Mouse (Mus musculus): ENCODE measurements at regions not wholly inside any gene's neighbourhood (a gene's known extent, or its start where the extent isn't known, plus 50 kb on each side); places are given as distances from the start of the nearest gene placed in this dataset.

DNA sequence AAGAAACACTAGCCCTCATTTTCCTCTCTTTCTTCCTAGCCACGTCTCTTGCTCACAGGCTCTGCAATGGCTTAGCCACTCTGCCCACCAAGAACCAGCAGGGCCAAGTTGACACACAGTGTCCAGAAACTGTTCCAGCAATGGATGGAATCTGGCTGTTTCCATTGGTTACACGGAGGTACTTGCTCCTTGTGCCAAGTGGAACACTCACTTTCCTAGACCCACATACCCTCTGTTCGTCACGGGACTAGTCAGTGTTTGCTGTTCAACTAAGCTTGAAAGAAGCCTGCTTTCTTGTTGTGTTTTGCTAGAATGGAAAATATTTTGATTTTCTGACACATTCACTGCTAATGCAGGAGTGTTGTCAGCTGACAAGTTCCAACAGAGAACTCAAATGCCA lies 575.7 kb upstream of the Gulo start:
- no peak for DNase-seq (ENCODE audit: low spot score in 2 of 2)

DNA sequence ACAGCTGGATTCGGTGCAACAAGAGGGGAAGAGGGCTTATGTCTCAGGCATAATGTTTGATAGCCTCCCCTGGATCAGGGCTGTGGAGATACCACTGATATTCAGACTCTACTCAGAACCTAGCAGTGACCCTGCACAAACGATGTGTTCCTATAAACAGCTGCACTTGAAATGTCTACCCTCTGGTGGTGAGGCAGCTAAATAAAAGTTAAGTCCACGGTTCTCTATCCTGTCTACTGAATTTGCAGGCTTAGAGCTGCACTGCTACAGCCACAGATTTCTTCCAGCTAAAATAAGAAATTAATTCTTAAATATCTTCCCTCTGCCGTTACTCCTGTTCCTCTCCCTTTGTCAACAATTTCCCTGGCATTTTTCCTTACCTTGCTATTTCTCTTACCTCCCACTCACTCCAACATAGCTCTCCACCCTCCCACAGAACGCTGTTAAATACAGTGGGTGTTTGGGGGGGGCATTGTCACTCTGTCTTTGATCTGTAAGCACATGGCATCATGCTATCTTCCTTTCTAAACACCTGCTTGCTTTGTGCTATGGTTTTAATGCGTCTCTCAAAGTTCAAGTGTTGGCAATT lies 571.0 kb upstream of the Gulo start:
- DNase-seq (ENCODE audit: low spot score in 2 of 2): no peak

DNA sequence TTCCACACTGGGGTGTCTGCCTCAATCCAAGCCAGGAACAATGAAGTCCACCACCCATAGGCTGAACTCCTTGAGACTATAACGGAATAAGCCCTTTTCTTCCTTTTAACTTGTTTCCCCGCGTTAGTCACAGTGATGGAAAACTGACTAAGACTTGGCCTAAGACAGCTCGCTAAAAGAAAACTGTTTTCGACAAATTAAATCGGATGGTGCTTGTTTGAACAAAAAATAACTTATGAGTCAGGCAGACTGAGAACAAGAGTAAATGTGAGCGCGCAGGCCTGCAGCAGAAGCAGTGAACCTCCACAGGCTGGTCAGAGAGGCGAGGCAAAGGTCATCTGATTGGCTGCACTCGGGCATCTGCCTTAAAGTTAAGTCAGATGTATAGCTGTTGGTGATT lies 557.6 kb upstream of the Gulo start:
- DNase-seq (ENCODE audit: low spot score in 2 of 2): no peak

DNA sequence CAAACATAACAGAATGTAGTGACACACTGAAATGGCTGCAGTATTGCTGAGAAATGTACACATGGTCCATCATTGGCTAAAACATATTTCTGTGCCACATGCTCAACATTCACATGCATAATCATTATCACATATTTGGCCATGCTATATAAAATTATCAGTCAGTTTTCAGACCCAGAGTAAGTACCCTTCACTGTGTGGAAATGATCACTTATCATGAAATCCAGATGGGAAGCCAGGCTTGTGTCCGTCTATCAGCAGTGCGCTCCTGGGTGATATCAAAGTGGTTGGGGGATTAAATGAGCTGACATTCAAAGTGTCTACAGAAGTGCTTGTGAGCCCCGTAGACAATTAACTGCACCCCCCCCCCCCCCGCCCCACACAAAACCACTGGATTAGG lies 553.7 kb upstream of the Gulo start:
- DNase-seq (ENCODE audit: low spot score in 2 of 2): no peak

DNA sequence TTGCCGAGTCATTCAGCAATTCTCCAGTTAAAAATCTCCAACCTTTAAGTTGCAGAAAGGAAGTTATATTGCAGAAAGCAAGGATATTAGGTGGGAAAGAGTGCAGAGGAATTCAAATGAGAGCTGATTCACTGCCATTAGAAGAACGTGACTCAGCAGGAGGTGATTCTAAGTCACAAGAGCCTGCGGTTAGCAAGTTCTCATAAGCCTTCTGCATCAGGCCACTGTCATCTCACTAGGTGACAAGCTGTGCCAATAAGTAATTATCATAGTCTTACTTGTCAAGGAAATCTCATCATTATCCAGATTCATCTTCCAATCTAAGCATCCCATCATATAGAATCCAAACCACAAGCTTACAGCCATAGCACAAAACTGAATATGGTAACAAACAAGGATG lies 552.7 kb upstream of the Gulo start:
- DNase-seq (ENCODE audit: low spot score in 2 of 2): no peak

DNA sequence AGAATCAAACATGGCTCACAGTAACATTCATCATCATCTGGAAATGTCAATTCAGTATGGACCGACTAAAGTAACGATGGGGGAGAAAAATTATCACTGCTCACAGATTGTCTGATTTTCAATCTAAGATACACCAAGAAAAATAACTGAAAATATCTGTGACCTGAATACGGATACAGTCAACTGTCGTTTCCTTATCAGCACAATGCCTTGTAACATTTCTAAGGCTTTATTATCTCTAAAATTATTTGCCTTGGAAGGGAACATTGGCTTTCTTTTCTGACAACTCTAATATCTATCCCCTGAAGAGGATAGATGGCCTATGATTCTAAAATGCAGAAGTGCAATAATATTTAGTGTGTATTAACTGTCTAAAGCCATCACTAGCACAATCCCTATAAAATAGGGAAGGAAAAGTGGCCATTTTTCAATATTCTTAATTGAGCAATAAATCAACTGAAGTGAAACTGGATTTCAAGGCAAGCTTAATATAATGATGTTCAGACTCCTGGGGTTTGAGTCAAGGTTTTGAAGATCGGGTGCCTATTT lies 552.1 kb upstream of the Gulo start:
- DNase-seq (ENCODE audit: low spot score in 2 of 2): no peak

DNA sequence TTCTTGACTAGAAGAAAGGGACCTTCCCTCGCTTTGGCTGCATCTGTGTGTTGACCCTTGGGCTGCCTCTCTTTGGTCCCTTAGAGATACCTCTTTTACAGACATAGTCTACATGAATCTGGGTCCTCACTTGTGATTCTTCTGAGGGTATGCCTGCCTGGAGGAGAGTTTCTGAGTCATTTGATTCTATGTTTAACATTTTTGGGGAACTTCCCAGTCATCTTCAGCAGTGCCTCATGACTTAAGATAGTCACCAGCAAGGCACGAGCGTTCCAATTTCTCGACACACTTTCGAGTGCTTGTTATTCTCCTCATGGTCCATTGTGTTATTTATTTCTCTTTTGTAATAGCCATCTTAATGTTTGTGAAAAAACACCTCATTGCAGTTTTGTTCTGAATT lies 549.4 kb upstream of the Gulo start:
- no peak for DNase-seq (ENCODE audit: low spot score in 2 of 2)

DNA sequence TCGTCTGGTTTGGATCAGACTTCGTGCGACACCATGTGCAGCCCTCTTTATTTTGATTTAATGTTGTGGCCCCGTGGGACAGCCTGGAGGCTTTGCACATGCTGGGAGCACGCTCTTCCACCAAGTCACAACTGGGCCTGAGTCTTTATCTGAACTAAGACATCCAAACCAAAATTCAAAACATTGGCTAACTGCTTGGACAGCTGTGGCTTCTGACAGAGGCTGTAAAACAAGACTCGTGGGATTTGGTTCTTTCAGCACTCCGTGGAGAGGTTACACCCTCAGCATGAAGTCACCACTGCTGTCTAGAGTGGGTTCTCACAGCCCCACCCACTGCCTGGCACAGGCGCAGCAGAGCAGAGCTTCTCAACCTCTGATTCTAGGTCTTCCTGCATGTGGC lies 548.6 kb upstream of the Gulo start:
- no peak for DNase-seq (ENCODE audit: low spot score in 2 of 2)

DNA sequence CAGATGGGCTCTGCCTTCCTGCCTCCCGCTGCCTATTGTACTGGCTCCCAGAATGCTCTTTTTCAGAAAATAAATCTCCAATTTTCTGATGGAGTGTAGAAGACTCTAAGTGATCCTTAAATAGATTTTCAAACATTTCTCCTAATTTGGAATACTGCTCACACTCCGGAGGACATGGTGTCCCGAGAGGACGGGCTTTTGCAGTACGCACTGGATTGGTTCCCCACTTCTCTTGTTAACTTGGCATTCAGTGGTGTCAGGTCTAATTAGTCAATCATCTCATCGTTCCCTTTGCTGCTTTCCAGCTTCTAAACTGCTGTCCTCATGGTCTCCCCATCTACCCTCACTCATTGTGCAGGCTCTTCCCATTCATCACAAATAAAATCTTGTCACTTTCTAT lies 529.5 kb upstream of the Gulo start:
- no peak for DNase-seq (ENCODE audit: low spot score in 2 of 2)

DNA sequence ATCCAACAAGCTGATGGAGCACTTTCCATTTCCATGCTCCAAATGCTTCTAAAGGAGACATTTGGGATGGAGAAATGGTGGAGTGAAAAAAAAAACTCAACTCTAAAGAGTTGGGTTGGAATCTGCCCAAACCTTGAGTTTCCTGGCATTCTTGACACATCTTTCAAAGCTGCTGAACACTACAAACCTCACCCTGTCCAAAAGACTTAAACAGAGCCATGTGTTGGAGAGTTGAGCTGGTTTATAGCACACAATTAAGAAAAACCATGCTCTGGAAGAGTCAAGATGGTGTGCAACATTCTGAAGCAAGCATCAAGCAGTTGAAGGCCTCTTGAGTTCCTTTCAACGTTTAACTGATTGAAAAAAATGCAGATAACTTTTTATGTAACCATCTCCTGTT lies 525.7 kb upstream of the Gulo start:
- DNase-seq (ENCODE audit: low spot score in 2 of 2): no peak

DNA sequence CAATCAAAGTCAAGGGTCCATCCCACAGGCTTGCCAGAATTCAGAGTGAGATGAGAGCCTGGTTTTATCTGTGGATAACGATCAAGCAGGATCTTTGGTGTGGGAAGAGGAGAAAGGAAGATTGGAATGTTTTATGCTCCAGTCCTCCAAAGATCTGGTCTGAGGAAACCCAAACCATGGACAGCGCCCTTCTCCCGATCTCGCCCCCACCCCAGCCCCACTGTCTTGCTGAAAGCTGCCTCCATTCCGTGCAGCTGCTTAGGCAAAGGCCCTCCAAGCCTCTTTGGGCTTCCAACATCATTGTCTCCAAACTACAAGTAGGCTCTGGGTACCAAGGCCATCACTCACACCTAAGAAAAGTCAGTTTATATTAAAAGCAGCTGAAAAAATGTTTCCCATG lies 519.1 kb upstream of the Gulo start:
- DNase-seq (ENCODE audit: low spot score in 2 of 2): no peak

DNA sequence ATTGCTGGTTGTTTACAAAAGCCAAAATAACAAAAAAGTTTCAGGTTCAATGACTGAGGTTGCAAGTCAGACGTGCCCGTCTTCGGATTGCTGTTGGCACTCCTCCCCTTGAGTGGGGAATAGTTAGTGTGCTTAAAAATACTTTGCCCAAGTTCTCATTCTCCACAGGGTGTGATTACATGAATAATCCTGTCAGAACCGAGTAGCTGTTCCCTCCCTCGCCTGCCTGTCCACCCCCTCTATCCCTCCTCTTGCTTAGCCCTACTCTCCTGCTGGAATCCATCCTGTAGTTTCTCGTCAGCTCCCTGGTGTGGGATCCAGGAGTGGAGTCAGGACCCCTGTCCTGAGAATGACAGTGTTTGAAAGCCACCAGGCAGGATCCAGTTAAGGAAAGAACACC lies 518.1 kb upstream of the Gulo start:
- DNase-seq (ENCODE audit: low spot score in 2 of 2): no peak

DNA sequence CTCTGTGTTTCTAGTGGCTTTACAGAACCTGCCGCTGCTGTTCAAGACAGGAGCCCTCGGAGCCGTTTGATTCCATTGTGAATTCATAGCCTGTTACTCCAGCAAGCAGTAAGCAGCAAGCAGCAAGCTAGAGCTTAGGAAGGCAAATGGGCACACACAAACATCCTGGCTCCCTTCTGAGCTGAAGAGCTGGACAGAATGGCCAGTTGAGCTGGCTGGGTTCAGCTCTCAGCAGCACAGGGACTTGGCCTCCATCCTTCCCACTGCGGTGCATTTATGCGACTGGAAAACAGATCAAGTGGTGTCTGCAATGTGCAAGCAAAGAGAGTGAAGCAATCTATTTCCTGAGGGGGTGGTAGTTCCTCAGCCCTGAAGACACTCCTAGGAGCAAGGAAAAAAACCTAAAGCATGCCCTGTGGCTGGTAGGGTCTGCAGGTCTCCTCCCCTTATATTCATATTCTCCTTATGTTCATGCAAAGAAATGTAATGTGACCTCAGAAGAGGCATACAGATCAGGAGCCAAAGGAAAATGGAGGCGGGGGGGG lies 513.9 kb upstream of the Gulo start:
- DNase-seq (ENCODE audit: low spot score in 2 of 2): no peak

DNA sequence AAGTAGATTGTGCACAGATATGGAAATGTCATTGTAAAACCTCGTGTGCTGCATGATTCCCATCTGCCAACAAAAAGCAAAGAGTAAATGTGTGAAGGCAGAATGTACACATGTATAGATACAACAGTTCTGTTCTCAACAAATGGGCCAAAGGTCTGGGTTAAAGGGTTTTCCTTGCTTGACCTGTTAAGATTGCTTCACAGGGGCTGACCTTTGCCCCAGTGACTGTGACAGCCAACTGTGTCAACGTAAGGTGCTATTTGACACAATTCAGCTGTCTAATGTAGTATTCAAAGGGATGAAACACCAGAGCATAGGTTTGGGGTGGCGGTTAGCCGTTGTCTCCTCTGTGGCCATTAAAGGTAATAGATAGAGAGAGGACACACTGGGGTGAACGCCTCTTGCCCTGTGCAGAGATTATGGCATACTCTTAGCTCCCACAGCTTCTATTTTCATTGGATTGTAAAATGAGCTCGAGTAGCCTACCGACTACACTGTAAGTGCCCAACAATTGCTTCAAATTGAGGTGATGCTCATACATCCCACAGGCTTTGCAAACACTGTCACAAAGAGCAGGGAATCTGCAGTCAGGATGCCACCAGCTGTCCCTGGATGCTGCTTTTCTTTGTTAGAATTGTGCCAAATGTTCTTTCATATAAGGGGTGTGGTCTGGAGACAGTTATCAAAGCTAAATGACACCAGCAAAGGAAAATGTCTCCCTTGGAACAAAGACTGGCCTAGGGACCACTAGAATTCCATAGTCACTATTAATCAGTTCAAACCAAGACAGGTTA lies 513.0 kb upstream of the Gulo start:
- DNase-seq (ENCODE audit: low spot score in 2 of 2): no peak

DNA sequence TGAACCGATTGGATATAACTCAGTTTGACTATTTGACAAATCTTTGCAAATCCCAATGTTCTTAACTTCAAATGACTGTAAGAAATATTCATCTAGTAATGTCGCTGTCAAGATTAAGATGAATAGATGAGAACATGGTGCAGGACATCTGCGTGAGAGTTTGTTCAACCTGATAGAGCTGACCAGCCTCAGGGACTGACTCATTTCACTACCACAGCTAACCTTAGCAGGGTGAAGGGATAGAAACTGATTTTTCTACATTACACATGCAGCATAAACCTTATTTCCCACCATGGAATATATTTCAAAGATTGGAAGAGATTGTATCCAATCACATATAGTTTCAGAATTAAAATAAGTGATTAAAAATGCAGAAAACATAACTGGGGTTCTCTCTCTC lies 507.8 kb upstream of the Gulo start:
- no peak for DNase-seq (ENCODE audit: low spot score in 2 of 2)

DNA sequence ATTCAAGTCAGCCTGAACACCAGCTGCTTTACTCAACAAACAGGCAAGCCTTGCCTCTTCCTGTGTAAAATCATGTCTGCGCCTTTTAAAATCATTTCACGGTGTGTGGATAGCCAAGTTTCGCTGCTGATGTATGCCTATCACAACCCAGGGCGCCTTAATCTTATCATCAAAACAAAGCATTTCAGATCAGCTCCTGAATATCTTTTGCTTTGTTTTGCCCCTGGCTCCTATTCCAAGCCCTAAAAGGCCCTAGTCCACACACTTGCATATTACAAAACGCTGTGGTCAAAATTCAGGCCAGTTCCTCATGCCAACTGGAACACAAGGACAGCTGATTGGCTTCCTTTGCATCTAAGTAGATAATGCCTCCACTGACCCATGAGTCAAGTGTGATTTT lies 501.7 kb upstream of the Gulo start:
- peak in 1 of 2 experiments; percentile 11 for DNase-seq (ENCODE audit: low spot score in 2 of 2)

DNA sequence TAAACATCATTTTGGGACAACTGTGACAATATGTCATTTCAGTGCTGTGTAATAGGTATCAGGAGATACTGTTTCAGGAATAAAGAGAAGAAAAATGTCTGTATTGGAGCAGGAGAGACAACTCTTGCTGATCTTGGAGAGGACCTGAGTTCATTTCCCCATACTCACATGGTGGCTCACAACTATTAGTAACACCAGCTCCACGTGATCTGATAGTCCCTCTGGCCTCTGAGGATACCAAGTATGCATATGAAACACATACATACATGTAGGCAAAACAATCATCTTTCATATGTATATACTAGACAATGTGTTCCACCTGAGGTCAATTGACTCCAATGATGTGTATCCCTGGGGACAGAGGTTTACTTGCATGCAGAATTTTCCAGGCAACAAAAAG lies 501.2 kb upstream of the Gulo start:
- DNase-seq (ENCODE audit: low spot score in 2 of 2): no peak

DNA sequence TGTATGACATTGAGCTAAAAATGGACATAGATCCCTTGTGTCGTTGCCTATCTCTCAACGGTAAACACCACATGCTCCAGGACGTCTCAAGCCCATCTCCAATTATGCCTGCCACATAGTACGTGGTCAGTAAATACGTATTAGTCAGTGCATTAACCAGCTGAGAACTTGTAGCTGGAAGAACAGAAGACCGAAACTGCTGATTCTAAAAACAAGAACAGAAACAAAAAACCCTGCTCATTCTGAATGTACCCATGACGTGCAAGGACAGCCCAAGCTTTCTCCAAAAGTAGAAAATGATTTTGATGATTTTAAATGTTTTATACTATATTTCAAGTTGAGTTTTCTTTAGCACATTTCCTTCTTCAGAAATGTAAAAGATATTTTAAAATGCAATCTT lies 500.7 kb upstream of the Gulo start:
- DNase-seq (ENCODE audit: low spot score in 2 of 2): no peak

DNA sequence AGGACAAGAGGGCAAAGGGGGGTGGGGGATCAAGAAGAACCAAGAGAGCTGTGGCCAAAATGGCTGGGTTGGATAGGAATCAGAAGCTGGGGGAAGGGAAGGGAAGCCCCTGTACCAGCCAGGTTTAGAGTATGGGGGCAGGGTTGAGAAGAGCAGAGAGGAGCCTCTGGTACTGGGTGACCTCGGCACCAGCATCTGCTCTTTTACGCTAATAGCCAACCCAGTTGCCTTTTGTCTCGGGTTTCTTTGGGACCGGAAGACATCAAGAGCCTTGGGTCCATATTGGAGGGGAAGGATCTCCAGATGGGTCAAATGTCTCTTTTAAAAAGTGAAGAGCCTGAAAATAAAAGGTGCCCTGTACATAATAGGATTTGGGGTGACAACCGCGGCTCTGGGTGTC lies 493.0 kb upstream of the Gulo start:
- DNase-seq (ENCODE audit: low spot score in 2 of 2): no peak

DNA sequence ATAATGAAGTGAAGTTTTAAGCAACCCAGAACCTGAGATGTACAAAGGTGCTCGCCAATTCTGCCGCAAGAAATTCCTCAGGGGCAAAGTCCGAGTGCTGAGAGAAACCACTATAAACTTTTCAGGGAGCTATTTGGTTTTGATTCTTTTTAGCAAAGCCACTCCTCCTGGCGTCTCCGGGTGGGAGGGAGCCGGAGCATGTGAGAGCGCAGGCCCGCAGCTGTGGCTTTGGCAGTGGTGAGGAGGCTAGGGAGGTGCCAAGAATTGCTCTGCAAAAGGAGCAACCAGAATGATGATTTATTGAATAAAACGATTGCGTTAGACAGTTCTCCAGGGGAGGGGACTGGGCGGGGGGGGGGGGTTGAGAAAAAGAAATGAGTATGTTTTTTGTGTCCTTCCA lies 490.9 kb upstream of the Gulo start:
- DNase-seq (ENCODE audit: low spot score in 2 of 2): peak in 1 of 2 experiments; percentile 32

DNA sequence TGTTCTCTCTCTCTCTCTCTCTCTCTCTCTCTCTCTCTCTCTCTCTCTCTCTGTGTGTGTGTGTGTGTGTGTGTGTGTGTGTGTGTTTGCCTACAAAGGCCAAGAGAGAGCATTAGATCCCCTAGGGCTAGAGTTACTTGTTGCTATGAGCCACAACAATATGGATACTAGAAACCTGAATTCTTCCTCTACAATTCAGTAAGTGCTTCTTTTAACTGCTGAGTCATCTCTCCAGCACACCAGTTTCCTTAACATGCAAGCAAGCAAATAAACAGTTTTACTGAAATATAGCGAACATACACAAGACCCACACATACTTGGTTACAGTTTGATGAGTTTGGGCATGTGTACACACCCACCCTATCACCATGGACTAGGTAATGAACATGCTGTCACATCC lies 486.1 kb upstream of the Gulo start:
- no peak for DNase-seq (ENCODE audit: low spot score in 2 of 2)

DNA sequence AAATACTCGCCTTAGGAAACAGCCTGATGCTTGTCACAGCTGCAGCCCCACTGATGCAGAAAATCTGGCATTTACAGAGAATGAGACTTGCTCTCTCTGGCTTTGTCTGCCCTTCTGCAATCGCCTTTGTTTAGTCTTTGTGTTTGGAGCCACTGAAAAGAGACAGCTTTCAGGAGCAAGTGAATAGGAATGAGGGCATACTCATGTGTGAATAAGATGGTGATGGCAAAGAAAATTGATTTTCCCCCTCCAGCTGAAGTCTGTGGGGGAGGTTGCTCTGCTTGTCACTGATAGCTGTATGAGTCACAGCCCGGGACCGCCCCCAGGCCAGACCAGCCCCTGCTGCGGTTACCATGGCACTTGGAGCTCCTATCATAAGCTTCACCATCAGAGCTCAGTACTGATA lies 485.5 kb upstream of the Gulo start:
- no peak for DNase-seq (ENCODE audit: low spot score in 2 of 2)

DNA sequence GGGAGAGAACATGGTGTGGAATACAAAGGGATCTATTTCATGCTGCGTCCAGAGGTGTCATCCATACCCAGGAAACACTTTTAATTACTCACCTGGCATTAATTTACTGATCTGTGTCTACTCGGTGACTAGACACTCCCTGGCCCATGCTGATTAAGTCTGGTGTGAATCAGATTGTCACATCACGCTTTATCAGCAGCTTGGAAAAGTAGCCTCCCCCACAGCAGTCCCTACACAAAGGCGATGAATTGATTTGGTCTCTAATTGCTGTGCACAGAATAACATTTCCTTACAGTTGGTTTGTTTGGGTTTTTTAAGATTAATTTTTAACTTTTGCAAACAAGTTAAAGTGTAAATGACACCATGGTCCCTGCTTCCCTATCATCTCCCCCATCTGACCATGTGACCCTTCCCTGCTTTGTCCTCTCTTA lies 484.7 kb upstream of the Gulo start:
- DNase-seq (ENCODE audit: low spot score in 2 of 2): no peak
